19 mouse cellular contexts compared by ENCODE assay signal in genomic region chr13:79138747-79139146, GRCm38 (mm10).
DNase-seq lines count a peak whose midpoint lies in the region; ATAC-seq lines count a peak whose summit lies in the region.
"Had no signal": no experiment of that assay in that cellular context is flagged by ENCODE, and none has a peak within 500 bp of the region (broad histone marks: within the 10 kb centered on the region; RNA-seq: fewer than 3 reads in every experiment).

No protein-coding gene starts in this region.

- peak; percentile 83 for ATAC-seq in kidney, embryonic 15.5 days (replicated peaks; ENCODE audit: low FRiP score)
- ATAC-seq in liver, embryonic 11.5 days (replicated peaks; ENCODE audit: low FRiP score): no peak
- ATAC-seq: forebrain, embryonic 14.5 days; liver, postnatal 0 days had no signal

- 0 out of 2 replicates have a peak, but pooled peaks cover 4% of the 10 kb centered on the region for H3K4me1 ChIP-seq in kidney, embryonic 15.5 days
- peaks cover 12% of the 10 kb centered on the region; the same call in 1 of the 2 replicates for H3K4me1 ChIP-seq in embryonic facial prominence, embryonic 10.5 days
- H3K4me1 ChIP-seq in liver, embryonic 11.5 days (replicated peaks; ENCODE audit: control insufficient read depth, insufficient read depth, low read length): no peaks in the 10 kb centered on the region
- H3K4me1 ChIP-seq: embryonic facial prominence, embryonic 12.5 days had no signal

- H3K4me2 ChIP-seq in kidney, embryonic 15.5 days: no peak overlapping the region
- H3K4me2 ChIP-seq in liver, embryonic 11.5 days: no peak overlapping the region
- H3K4me2 ChIP-seq: embryonic facial prominence, embryonic 12.5 days; midbrain, embryonic 12.5 days; neural tube, embryonic 13.5 days had no signal

- WGBS in kidney, embryonic 15.5 days: 55% methylated on average over 2 of the region's 2 CpGs
- WGBS in embryonic facial prominence, embryonic 10.5 days: 50% methylated on average over 2 of the region's 2 CpGs
- 61% methylated on average over 2 of the region's 2 CpGs for WGBS in liver, embryonic 11.5 days

- no peak overlapping the region for H3K27ac ChIP-seq in kidney, embryonic 15.5 days
- H3K27ac ChIP-seq in embryonic facial prominence, embryonic 10.5 days (replicated peaks): no peak overlapping the region
- H3K27ac ChIP-seq in liver, embryonic 11.5 days (ENCODE audit: low read depth, low read length): no peak overlapping the region
- H3K27ac ChIP-seq: embryonic facial prominence, embryonic 12.5 days; midbrain, embryonic 12.5 days; neural tube, embryonic 13.5 days had no signal

- H3K9ac ChIP-seq in kidney, embryonic 15.5 days: no peak overlapping the region
- H3K9ac ChIP-seq in liver, embryonic 11.5 days (ENCODE audit: low read depth, low read length): no peak overlapping the region
- H3K9ac ChIP-seq: embryonic facial prominence, embryonic 12.5 days; liver, postnatal 0 days; midbrain, embryonic 12.5 days; neural tube, embryonic 13.5 days had no signal

- H3K36me3 ChIP-seq in kidney, embryonic 15.5 days: no peaks in the 10 kb centered on the region
- H3K36me3 ChIP-seq in embryonic facial prominence, embryonic 10.5 days (replicated peaks): no peaks in the 10 kb centered on the region
- H3K36me3 ChIP-seq in liver, embryonic 11.5 days (ENCODE audit: control insufficient read depth, insufficient read depth, low read length): no peaks in the 10 kb centered on the region
- H3K36me3 ChIP-seq: embryonic facial prominence, embryonic 12.5 days; G1E; hindbrain, embryonic 10.5 days; midbrain, embryonic 12.5 days; neural tube, embryonic 13.5 days had no signal

- no peak overlapping the region for H3K4me3 ChIP-seq in kidney, embryonic 15.5 days (replicated peaks)
- no peak overlapping the region for H3K4me3 ChIP-seq in embryonic facial prominence, embryonic 10.5 days
- H3K4me3 ChIP-seq in liver, embryonic 11.5 days (ENCODE audit: low read depth, low read length): no peak overlapping the region
- H3K4me3 ChIP-seq: embryonic facial prominence, embryonic 12.5 days; hindbrain, embryonic 10.5 days; midbrain, embryonic 12.5 days; neural tube, embryonic 13.5 days had no signal

- peak; percentile 11 for DNase-seq in adrenal gland, postnatal 14 days
- no peak for DNase-seq in adrenal gland, postnatal 4 days (ENCODE audit: low spot score in 2 of 2)
- no peak for DNase-seq in kidney, postnatal 10 days
- peak; percentile 37 for DNase-seq in 3T3-L1 (ENCODE audit: low read depth, low spot score)
- DNase-seq in embryonic facial prominence, embryonic 10.5 days (ENCODE audit: low spot score): peak; percentile 20
- no peak for DNase-seq in liver, embryonic 11.5 days (ENCODE audit: low spot score)
- DNase-seq: kidney, adult 2 months; left cerebral cortex, postnatal 4 days; liver; liver, postnatal 0 days; right cerebral cortex, adult 18-20 months; thymus, postnatal 14 days had no signal

- H3K9me3 ChIP-seq in kidney, embryonic 15.5 days (replicated peaks): no peaks in the 10 kb centered on the region
- H3K9me3 ChIP-seq in embryonic facial prominence, embryonic 10.5 days: no peaks in the 10 kb centered on the region
- H3K9me3 ChIP-seq in liver, embryonic 11.5 days (ENCODE audit: control insufficient read depth, low read length): no peaks in the 10 kb centered on the region
- H3K9me3 ChIP-seq: embryonic facial prominence, embryonic 12.5 days; G1E; hindbrain, embryonic 10.5 days; midbrain, embryonic 12.5 days; neural tube, embryonic 13.5 days had no signal

- no peaks in the 10 kb centered on the region for H3K27me3 ChIP-seq in kidney, embryonic 15.5 days
- H3K27me3 ChIP-seq in embryonic facial prominence, embryonic 10.5 days (replicated peaks; ENCODE audit: low read depth, poor library complexity, severe bottlenecking): no peaks in the 10 kb centered on the region
- no peaks in the 10 kb centered on the region for H3K27me3 ChIP-seq in liver, embryonic 11.5 days (replicated peaks; ENCODE audit: control insufficient read depth, insufficient read depth, low read length)
- H3K27me3 ChIP-seq: embryonic facial prominence, embryonic 12.5 days; midbrain, embryonic 12.5 days; neural tube, embryonic 13.5 days had no signal

Comparison
In these comparisons a context has a peak if more than half of its experiments do, and no peak if none do; other contexts are left out.
1. DNase-seq: peak in adrenal gland, postnatal 14 days (single experiment), 3T3-L1 (single experiment) and embryonic facial prominence, embryonic 10.5 days (single experiment); none in adrenal gland, postnatal 4 days (0 of 2), kidney, postnatal 10 days (single experiment) and liver, embryonic 11.5 days (single experiment).